Mouse (Mus musculus) olfactory bulb, adult 2 months (tissue): Measurements from ENCODE around the gene Slc35e2.

Experiments used
- CTCF ChIP-seq: fragments of 200-500 bp; IDR thresholded peaks from 2 replicates; pipeline ENCODE4 v1.5.1; 2012; ENCODE audit warnings: low read depth, mild to moderate bottlenecking, low read length, moderate library complexity; ENCODE audit not compliant: insufficient read depth
- POLR2A ChIP-seq: fragments of 200-500 bp; IDR thresholded peaks from 2 replicates; pipeline ENCODE4 v1.6.1; 2012; ENCODE audit warnings: mild to moderate bottlenecking, low read depth, low read length, moderate library complexity; ENCODE audit not compliant: insufficient read depth

GRCm38 (mm10) chr4:155552917-155553532 lies 48.2 kb upstream of the Slc35e2 start:
- TF ChIP-seq POLR2A (no peak), CTCF (no peak)
